8 mouse cellular contexts compared by ENCODE assay signal in the genomic region with DNA sequence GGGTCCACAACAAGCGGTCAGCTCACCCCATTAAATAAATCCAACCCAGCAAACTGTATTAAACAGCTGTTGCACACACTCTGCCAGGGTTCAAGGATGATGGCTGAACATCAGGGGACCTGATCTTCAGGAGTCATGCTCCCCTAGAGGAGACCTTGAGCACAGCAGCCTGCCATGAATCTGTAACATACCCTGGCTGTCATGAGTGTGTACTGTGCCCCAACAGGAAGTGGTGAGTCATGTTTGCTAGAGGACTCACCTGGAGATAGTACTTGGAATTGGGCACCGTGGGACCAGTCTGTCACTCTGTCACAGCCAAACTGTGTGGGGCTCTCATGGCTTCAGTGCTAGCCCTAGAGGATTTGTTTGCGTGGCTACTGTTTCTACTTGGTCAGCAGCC.
DNase-seq lines count a peak whose midpoint lies in the region; ATAC-seq lines count a peak whose summit lies in the region.

No protein-coding gene starts in this region.

- peak; percentile 52 for DNase-seq in heart, adult 11 months
- DNase-seq in heart, postnatal 25 days (ENCODE audit: low spot score), result no peak
- peak; percentile 69 for DNase-seq in CD4-positive, CD25-positive, alpha-beta regulatory T cell, adult 2 months (ENCODE audit: low read depth, low spot score)
- no peak for DNase-seq in adrenal gland, postnatal 25 days
- no peak for DNase-seq in urinary bladder, postnatal 25 days (ENCODE audit: low spot score)
- no peak for DNase-seq in heart, adult 18-20 months

- ATAC-seq in erythroid progenitor cell, adult 5-6 weeks (replicated peaks; ENCODE audit: low FRiP score, poor library complexity, severe bottlenecking), result peak; percentile 61; the same call in 1 of the 2 replicates
- ATAC-seq in neutrophil, adult 5-6 weeks (ENCODE audit: extremely low read depth, insufficient number of reproducible peaks, low FRiP score, poor library complexity, severe bottlenecking), result peak; percentile 40; the same call in 1 of the 2 replicates

- intact Hi-C loops in heart, postnatal 25 days (cut with DNase I), result no loop called here

Comparison
In these comparisons a context has a peak if more than half of its experiments do, and no peak if none do; other contexts are left out.
1. DNase-seq: peak in heart, adult 11 months (single experiment) and CD4-positive, CD25-positive, alpha-beta regulatory T cell, adult 2 months (single experiment); none in heart, postnatal 25 days (single experiment), adrenal gland, postnatal 25 days (single experiment), urinary bladder, postnatal 25 days (single experiment) and heart, adult 18-20 months (0 of 2).